Mouse (Mus musculus) heart, postnatal 14 days (tissue): ENCODE measurements around the gene Nab2. TPM values are rescaled to one million over a fixed set of nuclear protein-coding genes. Genes with fewer than 3 reads are reported as not detected.
A peak's percentile ranks its signal among the peaks of the same experiment; 100 is the strongest.

ENCODE experiments used
- DNase-seq, 2 experiments: peaks; one replicate each; pipeline ENCODE4 v3.0.0; 2021 to 2022
- intact Hi-C: fragments of 180-260 bp; cut with DNase I; formaldehyde crosslinking; loops from one replicate; pipeline ENCODE4 v1.15.1; 2025
- total RNA-seq, 2 experiments: library from RNA; stranded (reverse); gene quantifications; 2 replicates each; pipeline ENCODE4 v1.2.3; 2021

Nab2 gene
- total RNA-seq, 2 experiments from 2014 or later = 8.0 TPM

GRCm38 (mm10) chr10:127675859-127676398 lies 7.6 kb upstream of the Nab2 start:
- no peak for DNase-seq
- intact Hi-C loops = loop anchor here (5.0 kb wide), 2 partner anchors 61 to 104 kb away; partner anchors contain the start of gene Zbtb39

- intact Hi-C loops = loop anchor here (5.0 kb wide), 2 partner anchors 62 to 103 kb away; partner anchors contain the start of gene Zbtb39
- DNase-seq = peak; percentile 87 to 93
These were observed 6.6 kb upstream of the Nab2 start for GRCm38 (mm10) chr10:127674794-127675522.

- DNase-seq = no peak
- intact Hi-C loops = no loop called here
These were observed 5.8 kb upstream of the Nab2 start for GRCm38 (mm10) chr10:127674046-127674655.

GRCm38 (mm10) chr10:127671276-127671675 lies 2.9 kb upstream of the Nab2 start:
- no peak for DNase-seq
- intact Hi-C loops = loop anchor here (2.0 kb wide), 1 partner anchor 28 kb away; the partner anchor contains the start of gene Stat6

- intact Hi-C loops = loop anchor here (2.0 kb wide), 1 partner anchor 27 kb away; the partner anchor contains the start of gene Stat6
These were observed 1.8 kb upstream of the Nab2 start for GRCm38 (mm10) chr10:127670185-127670584.

GRCm38 (mm10) chr10:127669170-127669569 lies 802 bp upstream of the Nab2 start:
- intact Hi-C loops = no loop called here
- peak in 1 of 2 experiments; percentile 40 for DNase-seq

More at GRCm38 (mm10) chr10:127670185-127670584, 1.8 kb upstream of the Nab2 start:
- DNase-seq = no peak

GRCm38 (mm10) chr10:127667269-127668092 lies 887 bp downstream of the Nab2 start:
- intact Hi-C loops = no loop called here

GRCm38 (mm10) chr10:127666501-127667268 lies 1.7 kb downstream of the Nab2 start, which contains the start of gene Nemp1:
TSS of gene Nemp1 (plus strand) at chr10:127666901.
- DNase-seq = peak; percentile 85 to 91
- intact Hi-C loops = no loop called here

More at GRCm38 (mm10) chr10:127667269-127668092, 887 bp downstream of the Nab2 start:
- DNase-seq = peak; percentile 88 to 89

- no peak for DNase-seq
- intact Hi-C loops = no loop called here
These were observed 2.8 kb downstream of the Nab2 start for GRCm38 (mm10) chr10:127665366-127666181.

GRCm38 (mm10) chr10:127664891-127665290 lies 3.5 kb downstream of the Nab2 start:
- intact Hi-C loops = no loop called here

GRCm38 (mm10) chr10:127664166-127664565 lies 4.2 kb downstream of the Nab2 start:
- intact Hi-C loops = no loop called here
- DNase-seq = no peak

More at GRCm38 (mm10) chr10:127664891-127665290, 3.5 kb downstream of the Nab2 start:
- DNase-seq = no peak

GRCm38 (mm10) chr10:127663590-127663989 lies 4.8 kb downstream of the Nab2 start:
- intact Hi-C loops = no loop called here
- DNase-seq = no peak

- peak; percentile 35 to 36 for DNase-seq
- intact Hi-C loops = no loop called here
These were observed 5.6 kb downstream of the Nab2 start for GRCm38 (mm10) chr10:127662666-127663253.

- intact Hi-C loops = loop anchor here (2.0 kb wide), 1 partner anchor 15 kb away; no protein-coding TSS in a partner anchor
- peak; percentile 64 to 69 for DNase-seq
These were observed 6.3 kb downstream of the Nab2 start for GRCm38 (mm10) chr10:127661915-127662663.

GRCm38 (mm10) chr10:127661291-127661914 lies 7.0 kb downstream of the Nab2 start:
- intact Hi-C loops = loop anchor here (2.0 kb wide), 1 partner anchor 15 kb away; no protein-coding TSS in a partner anchor
- DNase-seq = peak; percentile 35 to 38

GRCm38 (mm10) chr10:127659551-127659950 lies 8.8 kb downstream of the Nab2 start:
- no peak for DNase-seq
- intact Hi-C loops = no loop called here

- intact Hi-C loops = no loop called here
- DNase-seq = no peak
These were observed 10.3 kb downstream of the Nab2 start for GRCm38 (mm10) chr10:127658076-127658475.
